Mouse (Mus musculus) cerebellum, postnatal 10 days (tissue): ENCODE results near the gene Tmem52.

Source experiments
- DNase-seq, 2 experiments: peaks; one replicate each; pipeline ENCODE4 v3.0.0; 2021; ENCODE audit warnings: mixed read lengths in 2 of 2

Tmem52 gene

GRCm38 (mm10) chr4:155472716-155473290 is 3.9 kb downstream of the Tmem52 start:
- DNase-seq = peak; percentile 84 to 91

- DNase-seq = peak; percentile 93 to 94
Measured at GRCm38 (mm10) chr4:155473319-155473718, 4.4 kb downstream of the Tmem52 start.

DNA sequence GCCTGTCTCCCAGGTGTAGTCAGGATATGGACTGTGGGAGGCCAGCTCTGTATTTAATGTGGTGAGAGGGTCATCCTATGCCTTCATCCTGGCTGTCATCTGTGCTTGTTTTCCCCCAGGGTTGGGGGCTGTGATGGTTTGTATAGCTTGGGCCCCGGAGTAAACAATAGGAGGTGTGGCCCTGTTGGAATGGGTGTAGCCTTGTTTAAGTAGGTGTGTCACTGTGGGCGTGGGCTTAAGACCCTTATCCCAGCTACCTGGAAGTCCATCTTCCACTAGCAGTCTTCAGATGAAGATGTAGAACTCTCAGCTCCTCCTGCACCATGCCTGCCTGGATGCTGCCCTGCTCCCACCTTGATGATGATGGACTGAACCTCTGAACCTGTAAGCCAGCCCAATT is 4.9 kb downstream of the Tmem52 start:
- peak in 1 of 2 experiments; percentile 14 for DNase-seq

GRCm38 (mm10) chr4:155481381-155482124 is 12.6 kb downstream of the Tmem52 start:
- peak; percentile 87 to 90 for DNase-seq

DNA sequence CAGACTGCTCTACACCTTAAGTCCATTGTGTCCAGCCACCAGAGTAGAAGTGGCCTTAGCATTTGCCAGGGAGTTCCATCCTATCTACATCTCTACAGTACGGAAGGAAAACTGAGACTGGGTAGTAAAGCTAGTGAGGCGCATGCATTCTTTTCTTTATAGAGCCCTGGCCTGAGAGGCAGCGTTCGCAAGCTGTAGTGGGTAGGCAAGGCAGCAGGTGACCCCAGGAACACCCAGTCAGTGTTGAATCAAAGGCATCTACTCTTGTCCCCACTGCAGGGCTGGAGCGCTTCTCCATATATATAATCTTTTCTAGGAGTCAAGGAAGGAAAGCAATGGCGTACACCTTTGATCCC is 13.2 kb downstream of the Tmem52 start:
- peak in 1 of 2 experiments; percentile 3 for DNase-seq

DNA sequence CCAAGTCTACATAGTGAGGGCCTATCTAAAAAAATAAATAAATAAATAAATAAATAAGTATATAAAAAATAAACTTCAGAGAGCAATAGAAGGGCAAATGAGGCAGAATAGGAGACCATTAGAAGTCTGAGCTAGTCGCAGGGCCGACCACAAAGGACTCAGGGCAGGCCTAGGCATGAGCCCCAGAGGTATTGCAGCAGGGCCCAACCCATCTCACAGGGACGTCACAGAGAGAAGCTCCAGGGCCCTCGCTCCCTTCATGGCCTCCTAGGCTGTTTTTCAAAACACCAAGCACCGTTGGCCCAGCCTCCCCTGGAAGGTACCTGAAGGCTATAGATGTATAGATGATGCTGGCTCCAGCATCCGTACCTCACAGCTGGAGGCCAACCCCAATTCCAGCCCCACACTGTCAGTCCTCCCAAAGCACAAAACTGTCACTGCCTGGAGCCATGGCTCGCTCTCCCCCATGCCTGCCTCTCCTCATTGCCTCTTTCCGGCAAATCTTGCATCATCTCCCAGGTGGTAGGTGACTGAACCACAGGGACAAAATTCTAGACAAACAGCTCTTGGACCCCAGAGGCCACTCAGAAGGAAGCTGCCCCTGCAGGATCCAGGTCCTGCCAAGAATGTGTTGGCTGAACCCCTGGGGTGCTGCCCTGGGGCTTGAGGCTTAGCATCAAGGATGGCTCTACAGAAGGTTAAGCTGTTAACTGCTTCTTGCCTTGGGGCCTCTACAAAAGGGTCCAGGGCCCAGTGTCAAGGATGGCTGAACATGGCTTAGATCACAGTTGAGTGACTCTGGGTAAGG is 14.0 kb downstream of the Tmem52 start:
- DNase-seq = peak in 1 of 2 experiments; percentile 8

- DNase-seq = no peak
Measured at GRCm38 (mm10) chr4:155485521-155485920, 16.6 kb downstream of the Tmem52 start.

DNA sequence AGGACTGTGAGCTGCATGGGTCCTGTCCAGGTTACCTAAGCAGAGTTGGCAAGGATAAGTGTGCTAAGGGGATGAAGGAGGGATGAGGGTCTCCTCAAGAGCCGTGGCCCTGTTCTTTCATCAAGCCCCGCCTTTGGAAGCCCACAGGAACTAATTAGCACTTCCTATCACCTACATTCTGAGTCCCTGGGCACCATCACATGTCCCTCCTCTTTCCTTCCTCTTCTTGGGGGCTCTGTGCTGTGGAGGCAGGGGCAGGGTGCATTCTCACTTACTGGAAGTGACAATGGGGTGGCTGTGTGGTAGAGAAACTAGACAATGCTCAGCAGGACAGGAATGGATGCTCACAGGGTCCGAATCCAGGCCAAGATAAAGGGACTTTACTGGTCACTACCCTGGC is 18.8 kb downstream of the Tmem52 start:
- no peak for DNase-seq

GRCm38 (mm10) chr4:155488232-155489025 is 19.5 kb downstream of the Tmem52 start:
- DNase-seq = peak; percentile 61 to 68

DNA sequence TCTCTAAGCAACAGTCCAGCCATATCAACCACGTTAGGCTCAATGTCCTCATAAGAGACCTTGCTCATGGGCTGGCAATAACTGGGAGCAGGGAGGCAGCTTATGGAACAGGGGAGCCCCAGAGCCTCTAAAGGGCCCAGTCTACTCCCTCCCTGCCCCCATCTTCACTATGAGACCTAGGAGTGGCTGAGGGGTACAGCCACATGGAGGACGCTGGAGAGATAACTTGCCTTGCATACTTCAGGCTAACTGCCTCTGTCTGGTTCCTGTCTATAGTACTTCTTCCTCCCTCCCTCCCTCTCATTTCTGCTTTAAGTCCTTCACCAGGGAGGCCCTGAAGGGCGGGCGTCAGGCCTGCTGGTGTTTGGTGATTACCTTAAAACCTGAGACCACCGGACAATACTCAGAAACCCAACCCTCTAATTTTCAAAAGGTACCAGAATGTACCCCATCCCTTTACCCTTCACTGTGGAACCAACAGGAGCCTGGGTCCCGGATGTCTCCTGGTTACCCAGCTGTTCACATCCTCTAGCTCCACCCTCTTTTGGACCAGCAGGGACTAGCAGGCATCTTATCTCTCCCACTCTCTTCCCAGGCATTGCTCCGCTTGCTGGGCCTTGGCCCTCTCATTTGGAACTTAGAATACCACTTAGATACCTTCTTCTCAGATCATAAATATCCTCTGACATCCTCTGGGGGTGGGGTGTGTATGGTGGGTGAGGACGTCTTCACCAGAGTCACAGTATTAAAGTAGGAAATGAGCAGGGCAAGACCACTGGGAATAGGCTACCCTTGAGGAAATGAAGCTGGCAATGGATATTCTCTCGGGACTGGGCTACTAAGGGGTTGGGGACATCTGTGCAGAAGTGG is 20.4 kb downstream of the Tmem52 start:
- no peak for DNase-seq

DNA sequence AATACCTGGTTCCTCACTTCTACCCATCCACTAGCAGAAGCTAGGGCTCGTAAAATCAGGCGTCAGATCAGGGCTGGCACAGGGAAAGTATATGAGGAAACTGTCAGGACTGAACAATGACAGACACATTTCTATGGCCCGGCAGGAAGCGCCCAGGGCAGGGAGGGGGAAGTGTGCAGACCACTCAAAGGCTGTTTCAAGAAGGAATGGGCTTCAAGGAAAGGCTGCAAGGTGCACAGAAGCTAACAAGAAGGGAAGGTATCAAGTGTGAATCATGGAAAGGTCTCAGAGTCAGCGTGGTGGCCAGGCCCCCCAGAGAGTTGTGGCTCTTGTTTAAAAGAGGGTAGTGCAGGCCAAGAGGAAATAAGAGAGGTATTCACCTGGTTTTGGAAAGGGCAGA is 21.5 kb downstream of the Tmem52 start:
- peak in 1 of 2 experiments; percentile 35 for DNase-seq

DNA sequence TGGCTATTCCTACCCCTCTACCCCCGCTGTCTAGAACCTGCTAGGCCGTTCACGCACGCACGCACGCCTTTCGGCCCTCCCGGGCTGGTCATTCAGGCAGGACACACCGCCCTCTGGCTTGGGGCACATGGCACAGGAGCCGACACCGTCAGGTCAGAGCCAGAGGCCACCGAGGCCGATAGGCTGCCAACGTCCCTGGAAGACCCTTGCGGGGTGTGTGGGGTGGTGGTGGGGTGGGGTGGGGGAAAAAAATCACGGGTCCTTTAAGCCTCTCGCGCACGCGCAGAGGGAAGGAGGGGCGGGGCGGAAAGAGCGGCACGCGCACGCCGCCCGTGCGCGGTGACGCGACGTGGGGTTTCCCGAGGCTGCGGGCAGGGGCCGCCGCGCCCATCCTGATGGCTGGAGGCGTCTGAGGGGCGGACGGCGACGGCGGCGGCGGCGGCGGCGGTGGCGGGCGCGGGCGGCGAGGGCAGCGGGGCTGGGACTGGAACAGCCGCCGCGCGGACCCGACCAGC is 22.1 kb downstream of the Tmem52 start, which contains the start of gene Gnb1:
Gene Gnb1, plus strand, starts transcription at position 372 of the 515 bp plus-strand sequence.
- DNase-seq = peak; percentile 99

GRCm38 (mm10) chr4:155491529-155492130 is 22.7 kb downstream of the Tmem52 start:
- DNase-seq = no peak

GRCm38 (mm10) chr4:155492131-155492633 is 23.3 kb downstream of the Tmem52 start:
- DNase-seq = peak; percentile 70 to 74

DNA sequence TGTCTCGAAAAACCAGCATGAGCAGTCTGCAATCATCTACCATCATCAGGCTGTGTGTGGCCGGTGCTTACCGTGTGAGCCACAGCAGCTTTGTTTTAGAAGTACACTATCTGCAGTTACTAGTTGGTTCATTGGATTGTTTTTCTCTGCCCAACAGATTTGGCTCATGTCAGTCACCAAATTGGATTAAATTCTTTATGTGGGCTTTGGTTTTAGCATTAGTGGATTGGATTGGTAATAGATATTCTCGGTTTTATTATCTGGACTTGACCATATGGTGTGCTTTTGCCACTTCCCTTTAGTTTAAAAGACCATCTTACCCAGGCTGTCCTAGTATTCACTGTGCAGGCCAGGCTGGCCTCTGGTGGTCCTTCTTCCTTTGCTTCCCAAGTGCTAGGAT is 26.0 kb downstream of the Tmem52 start:
- DNase-seq = no peak

DNA sequence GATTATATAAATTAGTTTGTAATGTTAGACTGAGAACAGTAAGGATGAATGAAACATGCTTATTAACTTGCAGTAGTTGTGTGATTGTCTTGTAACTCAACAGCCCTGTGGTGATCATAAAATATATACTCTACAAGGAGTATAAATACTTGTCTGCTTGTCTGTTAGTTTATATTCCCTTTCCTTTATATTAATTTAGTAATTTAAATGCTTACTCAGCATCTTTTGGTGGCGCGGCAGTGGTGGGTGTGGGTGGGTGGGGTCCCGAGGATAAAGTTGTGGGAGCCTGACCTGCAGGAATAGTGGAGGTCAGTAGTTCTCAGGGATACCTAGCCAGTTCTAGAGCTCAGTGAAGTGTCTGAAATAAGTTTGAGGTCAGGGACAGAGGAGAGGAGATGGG is 29.0 kb downstream of the Tmem52 start:
- DNase-seq = no peak

DNA sequence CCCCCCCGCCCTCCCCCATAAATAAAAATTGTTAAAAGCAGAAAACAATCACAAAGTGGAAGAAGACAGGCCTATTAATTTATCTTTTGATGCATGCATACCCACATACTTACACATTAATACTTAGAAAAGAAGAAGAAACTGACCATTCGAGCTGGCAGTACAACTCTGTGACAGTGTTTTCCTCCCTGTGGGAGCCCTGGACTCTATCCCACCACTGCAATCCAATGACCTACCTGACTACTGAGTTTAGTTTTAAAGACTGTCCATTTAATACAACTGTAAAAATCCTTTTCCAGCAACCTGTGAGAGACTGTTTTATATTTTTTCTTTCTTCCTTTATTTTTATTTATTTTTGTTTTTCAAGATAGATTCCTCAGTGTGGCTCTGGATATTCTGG is 32.2 kb downstream of the Tmem52 start:
- DNase-seq = peak; percentile 46 to 63

- no peak for DNase-seq
Measured at GRCm38 (mm10) chr4:155505067-155505466, 36.2 kb downstream of the Tmem52 start.

DNA sequence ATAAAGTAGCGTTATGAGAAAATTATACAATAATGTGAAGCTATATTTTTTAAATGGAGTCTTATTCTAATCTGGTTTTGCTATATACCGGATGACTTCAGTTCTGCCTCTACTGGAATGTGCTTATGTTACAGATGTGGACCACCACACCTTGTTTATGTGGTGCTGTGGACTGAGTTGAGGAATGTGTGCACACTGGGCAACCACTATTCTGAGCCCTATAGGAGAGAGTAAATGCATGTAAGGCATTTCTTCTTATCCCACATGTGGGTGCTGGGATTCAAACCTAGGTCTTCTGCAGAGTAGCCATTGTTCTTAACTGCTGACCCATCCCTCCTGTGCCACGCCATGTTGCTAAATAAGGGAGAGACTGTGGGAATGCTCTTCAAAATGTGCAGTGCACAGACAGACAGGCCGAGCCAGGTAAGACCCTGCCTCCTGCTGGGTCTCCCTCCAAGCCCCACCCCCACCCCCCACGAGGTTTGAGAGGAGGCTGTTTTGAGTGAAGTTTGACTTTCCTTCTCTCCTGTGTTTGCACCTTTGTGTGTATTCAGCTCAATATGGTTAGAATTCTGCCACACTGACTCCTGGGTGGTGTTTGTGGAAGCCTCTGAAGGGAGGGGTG is 36.9 kb downstream of the Tmem52 start:
- DNase-seq = no peak

DNA sequence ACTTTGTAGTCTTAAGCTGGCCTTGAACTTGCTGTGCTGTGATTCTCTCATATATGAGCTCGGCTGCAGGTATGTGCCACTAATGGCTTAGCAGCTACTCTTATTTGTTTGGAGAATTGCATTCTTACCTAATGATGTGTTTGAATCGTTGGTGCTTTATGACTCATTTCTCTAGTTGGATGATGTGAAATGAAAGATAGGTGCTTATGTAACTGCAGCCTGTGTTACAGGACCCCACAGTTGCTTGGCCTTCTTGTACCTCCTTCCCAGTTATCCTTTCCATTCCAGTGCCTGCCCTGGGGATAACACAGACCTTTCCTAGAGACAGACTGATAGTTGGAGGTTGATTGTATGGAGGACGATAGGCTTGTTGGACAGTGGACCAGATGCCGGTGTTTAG is 39.7 kb downstream of the Tmem52 start:
- no peak for DNase-seq
